Mouse (Mus musculus) midbrain, embryonic 14.5 days (tissue): ENCODE measurements around the gene Egfl7. TPM values are rescaled to one million over a fixed set of nuclear protein-coding genes. Genes with fewer than 3 reads are reported as not detected.

Source experiments
- ATAC-seq: fragments of 200-750 bp; cut with Nextera tagmentation; 2 replicates; pipeline ENCODE4 v1.8.0; 2017; ENCODE audit warnings: moderate number of reproducible peaks, moderate library complexity; ENCODE audit not compliant: low FRiP score, low TSS enrichment
- DNase-seq: peaks from one replicate; pipeline ENCODE4 v3.0.0-alpha.2; 2015
- H3K27ac ChIP-seq: fragments of 300-500 bp; sonication (generic); replicated peaks from 2 replicates; pipeline ENCODE4 v1.5.1; 2014; ENCODE audit warnings: mild to moderate bottlenecking, low read depth, low read length, moderate library complexity
- H3K27me3 ChIP-seq: fragments of 300-500 bp; sonication (generic); 2 replicates; pipeline ENCODE4 v1.6.1; 2014; ENCODE audit warnings: low read length, control low read depth, mixed read lengths; ENCODE audit not compliant: control insufficient read depth, insufficient read depth
- H3K36me3 ChIP-seq: fragments of 300-500 bp; sonication (generic); 2 replicates; pipeline ENCODE4 v1.6.1; 2014; ENCODE audit warnings: low read length, control low read depth; ENCODE audit not compliant: control insufficient read depth, insufficient read depth
- H3K4me1 ChIP-seq: fragments of 300-500 bp; sonication (generic); 2 replicates; pipeline ENCODE4 v1.6.1; 2014; ENCODE audit warnings: mild to moderate bottlenecking, antibody characterized with exemption, low read length, control low read depth; ENCODE audit not compliant: control insufficient read depth, insufficient read depth
- H3K4me2 ChIP-seq: fragments of 300-500 bp; sonication (generic); 2 replicates; pipeline ENCODE4 v1.6.1; 2014; ENCODE audit warnings: mild to moderate bottlenecking, low read length, moderate library complexity
- H3K4me3 ChIP-seq: fragments of 300-500 bp; sonication (generic); replicated peaks from 2 replicates; pipeline ENCODE4 v1.5.1; 2014; ENCODE audit warnings: low read depth, low read length
- H3K9ac ChIP-seq: fragments of 300-500 bp; sonication (generic); replicated peaks from 2 replicates; pipeline ENCODE4 v1.6.1; 2014; ENCODE audit warnings: mild to moderate bottlenecking, low read length, moderate library complexity
- H3K9me3 ChIP-seq: fragments of 300-500 bp; sonication (generic); 2 replicates; pipeline ENCODE4 v1.6.1; 2016; ENCODE audit warnings: low read length, control low read depth, mixed read lengths; ENCODE audit not compliant: control insufficient read depth
- WGBS: fragments of 180-500 bp; shearing (Covaris S2); extraction: QIAGEN DNeasy Blood & Tissue Kit; methylation state at CpG from one replicate; pipeline ENCODE4 v1.1.7; 2014; 5-methylcytosine and 5-hydroxymethylcytosine counted together
- polyA plus RNA-seq: library from polyadenylated mRNA; unstranded; fragments of >200 nt; fragmentation: Nextera tagmentation; extraction: Ambion mirVana; gene quantifications from 2 replicates; pipeline ENCODE4 v1.2.1, GENCODE M21; 2014

Gene Egfl7
- polyA plus RNA-seq, 1 experiment from 2014 or later, result 51.1 TPM

DNA sequence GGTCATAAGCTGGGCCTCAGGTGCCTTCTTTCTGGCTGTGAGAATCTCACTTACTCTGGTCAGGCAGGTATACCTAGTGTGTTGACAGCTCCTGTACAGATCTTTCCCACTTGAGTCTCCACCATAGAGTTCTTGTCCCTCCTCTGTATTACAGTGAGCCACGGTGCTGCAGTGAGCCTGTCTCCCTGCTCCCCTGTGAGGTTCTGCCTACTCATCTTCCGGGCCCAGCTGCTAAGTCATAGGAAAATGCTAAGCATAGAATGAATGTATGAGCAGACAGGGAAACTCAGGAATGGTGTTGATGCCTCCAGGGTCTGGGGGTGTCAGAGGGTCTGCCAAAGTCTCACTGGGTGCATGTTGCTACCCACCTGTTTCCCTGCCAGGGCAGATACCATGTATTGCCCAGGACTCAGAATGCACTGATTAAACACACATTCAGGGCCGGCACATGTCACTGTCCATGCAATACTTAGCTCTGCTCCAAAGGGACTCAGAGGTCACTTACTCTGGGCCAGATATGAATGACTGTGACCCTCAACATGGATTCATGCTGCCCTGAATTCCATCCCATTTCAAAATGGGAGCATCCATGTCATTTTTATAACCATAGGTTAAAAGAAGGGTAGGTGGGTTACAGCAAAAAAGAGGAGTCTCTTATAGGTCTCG lies 35.8 kb downstream of the Egfl7 start:
- ATAC-seq, result no peak
- no peak overlapping the region for H3K9ac ChIP-seq
- H3K4me3 ChIP-seq, result no peak overlapping the region
- no peak for DNase-seq
- no peaks in the 10 kb centered on the region for H3K9me3 ChIP-seq
- H3K4me2 ChIP-seq, result no peak overlapping the region
- no peaks in the 10 kb centered on the region for H3K4me1 ChIP-seq
- 83% methylated on average over 4 of the region's 4 CpGs for WGBS
- no peak overlapping the region for H3K27ac ChIP-seq
- no peaks in the 10 kb centered on the region for H3K36me3 ChIP-seq
- H3K27me3 ChIP-seq, result no peaks in the 10 kb centered on the region

- WGBS, result 77% methylated on average over 6 of the region's 6 CpGs
- Histone ChIP-seq H3K4me2 (no peak overlapping the region), H3K4me1 (no peaks in the 10 kb centered on the region), H3K27ac (no peak overlapping the region), H3K4me3 (no peak overlapping the region), H3K36me3 (no peaks in the 10 kb centered on the region), H3K9ac (no peak overlapping the region), H3K9me3 (no peaks in the 10 kb centered on the region), H3K27me3 (no peaks in the 10 kb centered on the region)
- no peak for DNase-seq
- ATAC-seq, result no peak
Measured at GRCm38 (mm10) chr2:26617331-26617730, 37.5 kb downstream of the Egfl7 start.

GRCm38 (mm10) chr2:26617928-26618327 lies 38.1 kb downstream of the Egfl7 start:
- Histone ChIP-seq H3K9ac (no peak overlapping the region), H3K4me3 (no peak overlapping the region), H3K4me2 (no peak overlapping the region), H3K27me3 (no peaks in the 10 kb centered on the region), H3K27ac (no peak overlapping the region), H3K4me1 (no peaks in the 10 kb centered on the region), H3K9me3 (no peaks in the 10 kb centered on the region), H3K36me3 (no peaks in the 10 kb centered on the region)
- WGBS, result 58% methylated on average over 7 of the region's 7 CpGs
- DNase-seq (no peak), ATAC-seq (no peak)

DNA sequence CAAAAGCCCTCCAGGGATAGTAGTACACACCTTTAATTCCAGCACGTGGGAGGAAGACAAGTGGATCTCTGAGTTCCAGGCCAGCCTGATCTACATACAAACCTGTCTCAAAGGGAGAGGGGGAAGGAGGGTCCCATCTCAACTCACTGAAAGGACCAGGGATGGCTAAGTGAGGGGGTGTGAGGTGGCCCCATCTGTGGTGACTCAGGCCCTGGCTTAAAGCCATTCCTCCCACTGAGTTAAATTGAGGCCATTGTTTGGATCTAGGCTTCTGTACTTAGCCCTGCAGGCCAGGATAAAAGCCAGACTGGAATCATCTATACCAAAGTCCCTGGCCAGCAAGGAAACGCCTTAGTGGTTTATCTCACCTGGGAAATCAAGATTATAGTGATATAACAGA lies 41.4 kb downstream of the Egfl7 start:
- Histone ChIP-seq H3K27me3 (no peaks in the 10 kb centered on the region), H3K27ac (no peak overlapping the region), H3K9ac (no peak overlapping the region), H3K4me2 (no peak overlapping the region), H3K4me3 (no peak overlapping the region), H3K36me3 (no peaks in the 10 kb centered on the region), H3K9me3 (no peaks in the 10 kb centered on the region), H3K4me1 (no peaks in the 10 kb centered on the region)
- DNase-seq (no peak), ATAC-seq (no peak)
- 48% methylated on average over 2 of the region's 2 CpGs for whole genome bisulfite sequencing

DNA sequence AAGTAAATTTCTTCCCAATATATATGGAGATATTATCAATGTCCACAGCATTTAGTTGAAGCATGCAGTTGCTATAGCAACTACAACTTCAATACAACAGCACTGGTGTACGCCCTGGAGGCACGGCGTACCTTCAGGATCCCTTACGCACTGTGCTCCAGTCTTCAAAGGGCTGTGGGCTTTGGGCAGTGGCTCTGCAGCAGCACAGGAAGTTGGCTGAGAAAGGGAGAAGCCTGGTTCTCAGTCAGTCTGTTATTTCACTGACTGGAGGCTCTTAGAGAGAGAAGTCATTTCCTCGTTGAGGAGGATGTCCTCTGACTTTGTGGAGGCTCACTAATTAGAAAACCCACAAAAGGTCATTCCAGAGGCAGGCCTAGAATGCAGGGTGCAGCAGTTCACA lies 43.2 kb downstream of the Egfl7 start:
- Histone ChIP-seq H3K9me3 (no peaks in the 10 kb centered on the region), H3K9ac (no peak overlapping the region), H3K4me2 (no peak overlapping the region), H3K4me1 (peaks cover 4% of the 10 kb centered on the region; the same call in 1 of the 2 replicates), H3K27ac (no peak overlapping the region), H3K27me3 (no peaks in the 10 kb centered on the region), H3K4me3 (no peak overlapping the region), H3K36me3 (no peaks in the 10 kb centered on the region)
- DNase-seq, result peak; percentile 44
- 70% methylated on average over 5 of the region's 5 CpGs for WGBS
- no peak for ATAC-seq

DNA sequence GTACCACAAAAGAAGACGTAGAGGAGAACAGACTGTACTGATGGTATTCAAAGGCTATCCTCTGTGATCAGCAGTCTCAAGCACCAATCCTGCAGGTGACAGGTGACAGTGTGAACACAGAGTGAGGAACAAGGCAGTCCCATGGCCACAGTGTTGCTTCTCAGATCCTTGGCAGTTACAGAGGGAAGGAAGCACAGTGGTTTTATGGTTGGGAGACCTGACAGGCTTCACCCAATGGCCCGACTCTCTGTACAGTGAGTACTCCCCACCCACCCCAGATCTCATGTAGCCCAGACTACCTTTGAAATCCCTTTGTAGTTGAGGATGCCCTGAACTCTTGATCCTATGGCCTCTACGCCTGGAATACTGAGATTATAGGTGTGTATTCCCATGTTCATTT lies 45.6 kb downstream of the Egfl7 start:
- Histone ChIP-seq H3K4me2 (no peak overlapping the region), H3K27me3 (no peaks in the 10 kb centered on the region), H3K27ac (no peak overlapping the region), H3K4me1 (peaks cover 19% of the 10 kb centered on the region), H3K9me3 (no peaks in the 10 kb centered on the region), H3K9ac (no peak overlapping the region), H3K36me3 (no peaks in the 10 kb centered on the region), H3K4me3 (no peak overlapping the region)
- 87% methylated on average over 3 of the region's 3 CpGs for WGBS
- ATAC-seq (no peak), DNase-seq (no peak)

DNA sequence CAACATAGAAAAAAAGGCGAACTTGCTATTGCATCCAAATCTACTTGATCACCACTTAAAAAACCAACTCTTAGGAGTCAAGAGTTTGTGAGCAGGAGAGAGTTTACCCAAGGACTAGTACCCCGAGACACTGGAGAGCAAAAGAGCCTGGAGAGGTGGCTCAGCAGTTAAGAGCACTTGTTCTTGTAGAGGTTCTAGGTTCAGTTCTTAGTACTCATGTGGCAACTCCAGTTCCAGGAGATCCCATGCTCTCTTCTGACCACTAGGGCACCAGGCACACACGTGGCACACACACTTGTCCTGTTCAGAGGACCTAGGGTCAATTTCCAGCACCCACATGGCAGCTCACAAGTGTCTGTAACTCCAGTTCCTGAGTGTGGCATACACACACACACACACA lies 46.3 kb downstream of the Egfl7 start:
- Histone ChIP-seq H3K9me3 (no peaks in the 10 kb centered on the region), H3K36me3 (no peaks in the 10 kb centered on the region), H3K4me1 (peaks cover 25% of the 10 kb centered on the region), H3K4me2 (no peak overlapping the region), H3K27me3 (no peaks in the 10 kb centered on the region), H3K9ac (no peak overlapping the region), H3K27ac (no peak overlapping the region), H3K4me3 (no peak overlapping the region)
- ATAC-seq (no peak), DNase-seq (no peak)
- 63% methylated on average over 3 of the region's 3 CpGs for WGBS

DNA sequence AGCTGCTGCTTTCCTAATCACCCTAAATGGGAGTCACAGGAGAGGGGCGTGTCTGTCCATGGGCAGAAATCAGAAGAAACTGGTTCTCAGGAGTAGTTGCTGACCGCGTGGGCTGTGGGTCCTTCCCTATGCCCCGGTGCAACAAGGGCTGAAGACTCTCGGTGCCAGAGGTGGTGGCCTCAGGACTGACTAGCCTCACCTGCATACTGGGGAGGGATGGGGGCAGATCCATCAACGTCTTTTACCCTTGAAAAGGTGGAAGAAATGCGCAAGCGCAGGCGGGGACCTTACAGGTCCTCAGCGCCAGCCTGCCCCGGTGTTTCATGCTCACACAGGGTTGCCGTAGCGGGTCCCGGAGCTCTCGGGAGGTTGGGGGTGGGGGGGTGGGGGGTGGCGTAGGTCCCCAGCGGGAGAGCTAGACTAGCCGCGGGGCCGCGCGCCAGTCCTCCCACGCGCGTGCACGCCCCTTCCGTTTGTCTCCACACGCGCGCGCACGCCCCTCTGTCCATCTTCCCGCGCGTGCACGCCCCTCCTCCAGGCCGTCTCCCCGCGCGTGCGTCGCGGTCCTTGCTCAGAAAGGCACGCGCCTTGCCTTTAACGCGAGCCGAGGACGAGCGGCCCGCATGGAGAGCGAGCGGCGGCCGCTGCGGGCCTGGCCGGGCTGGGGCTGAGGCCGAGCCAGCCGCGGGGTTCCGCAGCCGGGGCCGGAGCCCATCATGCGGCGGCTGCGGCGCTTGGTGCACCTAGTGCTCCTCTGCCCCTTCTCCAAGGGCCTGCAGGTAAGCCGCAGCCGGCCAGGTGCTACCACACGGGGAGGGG lies 48.3 kb downstream of the Egfl7 start, which contains the start of gene Fam69b:
Gene Fam69b, plus strand, starts transcription at position 537 of the 819 bp plus-strand sequence.
- peaks cover 34% of the 10 kb centered on the region for H3K4me1 ChIP-seq

More for the DNA sequence above, 48.3 kb downstream of the Egfl7 start, which contains the start of gene Fam69b:
- Histone ChIP-seq H3K4me2 (peak within 1 kb of the TSS; percentile 80), H3K36me3 (peaks cover 7% of the 10 kb centered on the region; the same call in 1 of the 2 replicates), H3K27me3 (no peaks in the 10 kb centered on the region), H3K9me3 (no peaks in the 10 kb centered on the region), H3K4me3 (peak within 1 kb of the TSS; percentile 68), H3K9ac (peak within 1 kb of the TSS; percentile 94), H3K27ac (peak within 1 kb of the TSS; percentile 85)
- ATAC-seq (peak; percentile 82), DNase-seq (peak; percentile 98)
- 1% methylated on average over 70 of the region's 70 CpGs for WGBS
